Mouse (Mus musculus): ENCODE measurements around the gene Polr2m. TPM values are rescaled to one million over a fixed set of nuclear protein-coding genes. Genes with fewer than 3 reads are reported as not detected.

Polr2m gene
- polyA plus RNA-seq (2015; fragmentation: Nextera tagmentation; extraction: Ambion mirVana): 318 and 319 TPM in 2 replicates

DNA sequence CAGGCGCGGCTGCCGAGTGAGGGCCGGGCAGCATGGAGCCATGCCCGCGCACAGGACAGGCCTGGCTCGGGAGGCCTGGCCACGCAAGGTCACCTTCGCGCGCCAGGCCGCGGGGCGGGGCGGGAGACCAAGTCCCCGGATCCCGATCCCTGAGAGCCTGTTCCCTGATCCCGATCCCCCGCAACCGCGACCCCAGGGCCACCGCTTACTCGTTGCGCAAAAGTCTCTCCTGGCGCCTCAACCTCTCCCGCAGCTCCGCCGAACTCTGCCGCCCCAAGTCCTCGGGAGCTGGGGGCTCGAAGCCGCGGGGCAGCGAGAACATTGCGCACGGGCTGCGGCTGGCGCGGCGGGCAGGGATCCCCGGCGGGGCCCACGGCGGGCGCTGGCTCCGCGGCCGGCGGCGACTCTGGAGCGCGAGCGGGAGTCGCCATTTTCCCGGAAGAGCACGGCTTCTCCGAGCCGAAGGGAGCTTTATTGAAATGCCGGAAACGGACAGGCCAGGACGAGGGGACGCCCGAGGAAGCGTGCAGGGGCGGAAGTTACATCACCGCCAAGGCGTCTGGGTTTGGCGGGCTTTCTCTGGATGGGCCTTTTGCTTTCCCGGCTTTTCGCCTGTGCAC, at the start of gene Polr2m:
TSS of gene Polr2m (minus strand) at position 461 of the 620 bp plus-strand sequence.
- peak within 1 kb of the TSS; percentile 76 for H3K4me2 ChIP-seq (ENCODE audit: low read depth, low read length)
- WGBS: 0% methylated on average over 70 of the region's 70 CpGs
- ATAC-seq (replicated peaks; ENCODE audit: extremely low read depth, insufficient read depth, low FRiP score): peak; percentile 97
- peaks cover 12% of the 10 kb centered on the region for H3K4me1 ChIP-seq (ENCODE audit: control insufficient read depth, insufficient read depth, low read length)
- peak within 1 kb of the TSS; percentile 97 for H3K4me3 ChIP-seq (ENCODE audit: low read length)
- peaks cover 26% of the 10 kb centered on the region for H3K36me3 ChIP-seq (ENCODE audit: control insufficient read depth, insufficient read depth)
- peak within 1 kb of the TSS; percentile 100 for H3K9ac ChIP-seq (ENCODE audit: low read length)
- no peaks in the 10 kb centered on the region for H3K27me3 ChIP-seq (ENCODE audit: control insufficient read depth, insufficient read depth, low read length)
- peak within 1 kb of the TSS; percentile 99 for H3K27ac ChIP-seq (ENCODE audit: low read length)
- no peaks in the 10 kb centered on the region for H3K9me3 ChIP-seq (replicated peaks; ENCODE audit: control insufficient read depth, low read length)

GRCm38 (mm10) chr9:71535036-71535435, 49.3 kb upstream of the Polr2m start:
- WGBS: 92% methylated on average over 2 of the region's 2 CpGs
- Histone ChIP-seq H3K27ac (ENCODE audit: low read length) (no peak overlapping the region), H3K9ac (ENCODE audit: low read length) (no peak overlapping the region), H3K9me3 (replicated peaks; ENCODE audit: control insufficient read depth, low read length) (no peaks in the 10 kb centered on the region), H3K4me1 (ENCODE audit: control insufficient read depth, insufficient read depth, low read length) (no peaks in the 10 kb centered on the region; the same call in 1 of the 2 replicates), H3K36me3 (ENCODE audit: control insufficient read depth, insufficient read depth) (peaks cover 39% of the 10 kb centered on the region), H3K4me3 (ENCODE audit: low read length) (no peak overlapping the region), H3K4me2 (ENCODE audit: low read depth, low read length) (no peak overlapping the region), H3K27me3 (ENCODE audit: control insufficient read depth, insufficient read depth, low read length) (no peaks in the 10 kb centered on the region)
- ATAC-seq (replicated peaks; ENCODE audit: extremely low read depth, insufficient read depth, low FRiP score): no peak

DNA sequence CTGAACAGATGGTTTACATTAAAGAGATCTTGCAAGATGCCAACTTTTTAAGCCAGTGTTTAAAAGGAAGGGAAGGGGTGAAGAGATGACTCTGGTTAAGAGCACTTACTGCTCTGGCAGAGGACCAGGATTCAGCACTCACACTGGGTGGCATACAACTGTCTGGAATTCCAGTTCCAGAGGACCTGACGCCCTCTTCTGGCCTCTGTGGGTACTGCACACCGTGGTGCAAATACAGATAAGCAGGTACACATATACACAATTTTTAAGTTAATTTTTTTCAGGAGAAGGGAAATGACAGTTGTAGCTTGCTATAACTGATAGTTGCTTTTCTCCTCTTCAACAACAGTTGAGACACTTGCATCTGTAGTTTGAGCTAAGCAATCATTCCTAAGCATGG, 44.2 kb upstream of the Polr2m start:
- H3K27me3 ChIP-seq (ENCODE audit: control insufficient read depth, insufficient read depth, low read length): no peaks in the 10 kb centered on the region
- H3K36me3 ChIP-seq (ENCODE audit: control insufficient read depth, insufficient read depth): peaks cover 32% of the 10 kb centered on the region
- ATAC-seq (replicated peaks; ENCODE audit: extremely low read depth, insufficient read depth, low FRiP score): no peak
- no peak overlapping the region for H3K4me3 ChIP-seq (ENCODE audit: low read length)
- 76% methylated on average over 2 of the region's 2 CpGs for WGBS
- no peak overlapping the region for H3K27ac ChIP-seq (ENCODE audit: low read length)
- H3K9ac ChIP-seq (ENCODE audit: low read length): no peak overlapping the region
- H3K9me3 ChIP-seq (replicated peaks; ENCODE audit: control insufficient read depth, low read length): no peaks in the 10 kb centered on the region
- no peaks in the 10 kb centered on the region for H3K4me1 ChIP-seq (ENCODE audit: control insufficient read depth, insufficient read depth, low read length)
- H3K4me2 ChIP-seq (ENCODE audit: low read depth, low read length): no peak overlapping the region

DNA sequence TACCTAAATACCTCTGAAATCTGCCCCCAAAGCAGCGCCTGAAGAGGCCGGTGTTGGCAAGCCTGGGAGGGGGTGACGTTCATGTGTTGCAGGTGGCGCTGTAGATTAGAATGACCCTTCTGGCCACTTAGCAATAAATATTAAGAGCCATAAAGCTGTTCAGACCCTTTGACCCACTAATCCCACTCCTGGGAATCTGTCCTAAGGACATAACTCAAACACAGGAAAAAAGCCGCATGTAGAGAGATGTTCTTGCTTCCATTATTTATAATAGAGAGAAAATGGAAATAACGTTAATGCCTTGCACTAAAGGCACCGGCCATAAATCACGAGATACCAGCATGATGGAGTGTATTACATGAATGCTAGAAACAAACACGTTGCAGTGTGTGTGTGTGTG, 41.7 kb upstream of the Polr2m start:
- Histone ChIP-seq H3K4me3 (ENCODE audit: low read length) (no peak overlapping the region), H3K4me1 (ENCODE audit: control insufficient read depth, insufficient read depth, low read length) (no peaks in the 10 kb centered on the region), H3K9ac (ENCODE audit: low read length) (no peak overlapping the region), H3K27ac (ENCODE audit: low read length) (no peak overlapping the region), H3K27me3 (ENCODE audit: control insufficient read depth, insufficient read depth, low read length) (no peaks in the 10 kb centered on the region), H3K36me3 (ENCODE audit: control insufficient read depth, insufficient read depth) (peaks cover 28% of the 10 kb centered on the region), H3K9me3 (replicated peaks; ENCODE audit: control insufficient read depth, low read length) (no peaks in the 10 kb centered on the region), H3K4me2 (ENCODE audit: low read depth, low read length) (no peak overlapping the region)
- WGBS: 75% methylated on average over 9 of the region's 9 CpGs
- no peak for ATAC-seq (replicated peaks; ENCODE audit: extremely low read depth, insufficient read depth, low FRiP score)

- no peak overlapping the region for H3K4me3 ChIP-seq (ENCODE audit: low read length)
- no peak overlapping the region for H3K9ac ChIP-seq (ENCODE audit: low read length)
- no peak overlapping the region for H3K4me2 ChIP-seq (ENCODE audit: low read depth, low read length)
- no peaks in the 10 kb centered on the region for H3K27me3 ChIP-seq (ENCODE audit: control insufficient read depth, insufficient read depth, low read length)
- H3K27ac ChIP-seq (ENCODE audit: low read length): no peak overlapping the region
- no peaks in the 10 kb centered on the region for H3K4me1 ChIP-seq (ENCODE audit: control insufficient read depth, insufficient read depth, low read length)
- no peak for ATAC-seq (replicated peaks; ENCODE audit: extremely low read depth, insufficient read depth, low FRiP score)
- WGBS: 82% methylated on average over 4 of the region's 4 CpGs
- H3K9me3 ChIP-seq (replicated peaks; ENCODE audit: control insufficient read depth, low read length): no peaks in the 10 kb centered on the region
- peaks cover 9% of the 10 kb centered on the region; the same call in 1 of the 2 replicates for H3K36me3 ChIP-seq (ENCODE audit: control insufficient read depth, insufficient read depth)
Measured at GRCm38 (mm10) chr9:71523901-71524300, 38.2 kb upstream of the Polr2m start.

DNA sequence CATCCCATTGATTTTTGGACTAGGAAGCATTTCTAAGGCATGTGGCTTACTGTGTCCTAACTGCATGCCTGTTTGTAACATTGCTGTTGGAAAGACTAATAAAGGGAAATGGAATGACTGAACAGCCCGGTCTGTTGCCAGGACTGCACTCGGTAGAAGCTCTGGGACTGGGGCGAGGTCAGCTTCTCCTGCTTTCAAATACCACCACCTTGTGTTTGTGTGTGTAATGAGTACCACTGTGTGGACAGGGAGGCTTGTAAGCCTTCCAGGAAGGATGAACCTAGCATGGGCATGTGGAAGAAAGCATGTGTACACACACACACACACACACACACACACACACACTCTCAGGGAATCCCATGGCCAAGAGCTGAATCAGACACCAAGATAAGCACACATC, 34.1 kb upstream of the Polr2m start:
- H3K4me2 ChIP-seq (ENCODE audit: low read depth, low read length): no peak overlapping the region
- H3K9ac ChIP-seq (ENCODE audit: low read length): no peak overlapping the region
- no peak for ATAC-seq (replicated peaks; ENCODE audit: extremely low read depth, insufficient read depth, low FRiP score)
- H3K27me3 ChIP-seq (ENCODE audit: control insufficient read depth, insufficient read depth, low read length): no peaks in the 10 kb centered on the region
- no peak overlapping the region for H3K4me3 ChIP-seq (ENCODE audit: low read length)
- H3K4me1 ChIP-seq (ENCODE audit: control insufficient read depth, insufficient read depth, low read length): no peaks in the 10 kb centered on the region
- H3K36me3 ChIP-seq (ENCODE audit: control insufficient read depth, insufficient read depth): peaks cover 11% of the 10 kb centered on the region
- no peak overlapping the region for H3K27ac ChIP-seq (ENCODE audit: low read length)
- no peaks in the 10 kb centered on the region for H3K9me3 ChIP-seq (replicated peaks; ENCODE audit: control insufficient read depth, low read length)
- WGBS: 62% methylated on average over 3 of the region's 3 CpGs

DNA sequence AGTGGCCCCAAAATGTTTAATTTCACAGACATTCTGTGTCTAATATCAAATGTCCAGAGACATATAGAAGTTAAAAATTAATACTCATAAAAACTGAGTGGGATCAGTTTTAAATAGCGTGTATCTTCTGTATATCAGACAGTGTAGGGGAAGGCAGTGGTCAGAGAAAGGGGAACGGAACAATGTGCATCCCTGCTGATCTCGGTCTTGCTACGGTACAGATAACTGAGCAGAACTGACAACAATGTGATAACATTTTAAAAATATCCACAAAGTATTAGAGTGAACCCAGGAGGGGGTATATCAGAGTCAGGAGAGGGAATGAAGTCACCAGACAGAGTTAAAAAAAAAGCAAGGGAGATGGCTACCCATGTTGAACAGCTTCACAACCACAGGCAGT, 31.8 kb upstream of the Polr2m start:
- H3K27me3 ChIP-seq (ENCODE audit: control insufficient read depth, insufficient read depth, low read length): no peaks in the 10 kb centered on the region
- no peaks in the 10 kb centered on the region for H3K4me1 ChIP-seq (ENCODE audit: control insufficient read depth, insufficient read depth, low read length)
- H3K36me3 ChIP-seq (ENCODE audit: control insufficient read depth, insufficient read depth): peaks cover 21% of the 10 kb centered on the region
- no peaks in the 10 kb centered on the region for H3K9me3 ChIP-seq (replicated peaks; ENCODE audit: control insufficient read depth, low read length)
- ATAC-seq (replicated peaks; ENCODE audit: extremely low read depth, insufficient read depth, low FRiP score): no peak
- no peak overlapping the region for H3K27ac ChIP-seq (ENCODE audit: low read length)
- no peak overlapping the region for H3K4me2 ChIP-seq (ENCODE audit: low read depth, low read length)
- no peak overlapping the region for H3K9ac ChIP-seq (ENCODE audit: low read length)
- 41% methylated on average over 4 of the region's 4 CpGs for WGBS
- no peak overlapping the region for H3K4me3 ChIP-seq (ENCODE audit: low read length)

DNA sequence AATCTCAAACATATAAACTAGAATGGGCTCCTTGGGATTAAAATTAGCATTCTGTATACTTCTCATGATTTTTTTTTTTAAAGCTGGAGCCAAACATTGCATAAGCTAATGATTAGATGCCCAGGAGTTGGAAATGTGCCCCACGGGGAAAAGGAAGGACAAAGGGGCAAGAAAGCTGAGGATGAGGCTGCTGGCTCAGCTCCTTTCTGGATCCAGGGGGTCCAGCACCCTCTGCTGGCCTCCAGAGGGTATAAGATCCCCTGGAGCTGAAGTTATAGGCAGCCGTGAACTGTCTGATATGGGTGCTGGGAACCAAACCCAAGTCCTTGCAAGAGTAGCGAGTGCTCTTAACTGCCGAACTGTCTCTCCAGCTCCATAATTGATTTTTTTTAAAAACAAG, 30.1 kb upstream of the Polr2m start:
- Histone ChIP-seq H3K9ac (ENCODE audit: low read length) (no peak overlapping the region), H3K4me2 (ENCODE audit: low read depth, low read length) (no peak overlapping the region), H3K9me3 (replicated peaks; ENCODE audit: control insufficient read depth, low read length) (no peaks in the 10 kb centered on the region), H3K27me3 (ENCODE audit: control insufficient read depth, insufficient read depth, low read length) (no peaks in the 10 kb centered on the region), H3K4me1 (ENCODE audit: control insufficient read depth, insufficient read depth, low read length) (no peaks in the 10 kb centered on the region), H3K4me3 (ENCODE audit: low read length) (no peak overlapping the region), H3K36me3 (ENCODE audit: control insufficient read depth, insufficient read depth) (peaks cover 29% of the 10 kb centered on the region), H3K27ac (ENCODE audit: low read length) (no peak overlapping the region)
- ATAC-seq (replicated peaks; ENCODE audit: extremely low read depth, insufficient read depth, low FRiP score): no peak
- 96% methylated on average over 4 of the region's 4 CpGs for WGBS

- peaks cover 32% of the 10 kb centered on the region for H3K36me3 ChIP-seq (ENCODE audit: control insufficient read depth, insufficient read depth)
- no peaks in the 10 kb centered on the region for H3K27me3 ChIP-seq (ENCODE audit: control insufficient read depth, insufficient read depth, low read length)
- H3K4me1 ChIP-seq (ENCODE audit: control insufficient read depth, insufficient read depth, low read length): no peaks in the 10 kb centered on the region
- ATAC-seq (replicated peaks; ENCODE audit: extremely low read depth, insufficient read depth, low FRiP score): no peak
- H3K4me2 ChIP-seq (ENCODE audit: low read depth, low read length): no peak overlapping the region
- WGBS: 76% methylated on average over 4 of the region's 4 CpGs
- no peak overlapping the region for H3K4me3 ChIP-seq (ENCODE audit: low read length)
- H3K9ac ChIP-seq (ENCODE audit: low read length): no peak overlapping the region
- no peaks in the 10 kb centered on the region for H3K9me3 ChIP-seq (replicated peaks; ENCODE audit: control insufficient read depth, low read length)
- H3K27ac ChIP-seq (ENCODE audit: low read length): no peak overlapping the region
Measured at GRCm38 (mm10) chr9:71513566-71513965, 27.8 kb upstream of the Polr2m start.
